Mouse (Mus musculus) forebrain, embryonic 14.5 days (tissue): Measurements from ENCODE around the gene Fry. TPM values are rescaled to one million over a fixed set of nuclear protein-coding genes. Genes with fewer than 3 reads are reported as not detected.
"Not testable (repeated sequence)": the region's sequence is repeated elsewhere in the genome, so short reads cannot be mapped to it uniquely, and the experiment has no call there.

Source experiments
- ATAC-seq: fragments of 200-750 bp; cut with Nextera tagmentation; 2 replicates; pipeline ENCODE4 v1.8.0; 2017; ENCODE audit warnings: mild to moderate bottlenecking, moderate library complexity
- DNase-seq: peaks from one replicate; pipeline ENCODE4 v3.0.0-alpha.2; 2015; ENCODE audit warnings: low spot score
- H3K27ac ChIP-seq: fragments of 300-500 bp; sonication (generic); 2 replicates; pipeline ENCODE4 v1.5.1; 2014; ENCODE audit warnings: low read depth, mild to moderate bottlenecking, control low read depth, low read length, moderate library complexity
- H3K27me3 ChIP-seq: fragments of 300-500 bp; sonication (generic); replicated peaks from 2 replicates; pipeline ENCODE4 v1.6.1; 2014; ENCODE audit warnings: low read length, control low read depth, mixed read lengths; ENCODE audit not compliant: control insufficient read depth, insufficient read depth
- H3K36me3 ChIP-seq: fragments of 300-500 bp; sonication (generic); 2 replicates; pipeline ENCODE4 v1.6.1; 2014; ENCODE audit warnings: low read length, control low read depth; ENCODE audit not compliant: control insufficient read depth, insufficient read depth
- H3K4me1 ChIP-seq: fragments of 300-500 bp; sonication (generic); 2 replicates; pipeline ENCODE4 v1.6.1; 2014; ENCODE audit warnings: antibody characterized with exemption, low read length, control low read depth; ENCODE audit not compliant: control insufficient read depth, insufficient read depth
- H3K4me2 ChIP-seq: fragments of 300-500 bp; sonication (generic); 2 replicates; pipeline ENCODE4 v1.6.1; 2014; ENCODE audit warnings: mild to moderate bottlenecking, control low read depth, low read length
- H3K4me3 ChIP-seq: fragments of 300-500 bp; sonication (generic); 2 replicates; pipeline ENCODE4 v1.5.1; 2014; ENCODE audit warnings: low read depth, low read length, control low read depth
- H3K9ac ChIP-seq: fragments of 300-500 bp; sonication (generic); 2 replicates; pipeline ENCODE4 v1.6.1; 2014; ENCODE audit warnings: mild to moderate bottlenecking, low read length, control low read depth, moderate library complexity
- H3K9me3 ChIP-seq: fragments of 300-500 bp; sonication (generic); replicated peaks from 2 replicates; pipeline ENCODE4 v1.6.1; 2016; ENCODE audit warnings: low read length, control low read depth, mixed read lengths; ENCODE audit not compliant: control insufficient read depth
- WGBS: fragments of 180-500 bp; shearing (Covaris S2); extraction: QIAGEN DNeasy Blood & Tissue Kit; methylation state at CpG from one replicate; pipeline ENCODE4 v1.1.7; 2014; 5-methylcytosine and 5-hydroxymethylcytosine counted together
- polyA plus RNA-seq: library from polyadenylated mRNA; unstranded; fragments of >200 nt; fragmentation: Nextera tagmentation; extraction: Ambion mirVana; gene quantifications from 2 replicates; pipeline ENCODE4 v1.2.1, GENCODE M21; 2014

The Fry gene
- polyA plus RNA-seq, 1 experiment from 2014 or later, result 27.4 TPM

DNA sequence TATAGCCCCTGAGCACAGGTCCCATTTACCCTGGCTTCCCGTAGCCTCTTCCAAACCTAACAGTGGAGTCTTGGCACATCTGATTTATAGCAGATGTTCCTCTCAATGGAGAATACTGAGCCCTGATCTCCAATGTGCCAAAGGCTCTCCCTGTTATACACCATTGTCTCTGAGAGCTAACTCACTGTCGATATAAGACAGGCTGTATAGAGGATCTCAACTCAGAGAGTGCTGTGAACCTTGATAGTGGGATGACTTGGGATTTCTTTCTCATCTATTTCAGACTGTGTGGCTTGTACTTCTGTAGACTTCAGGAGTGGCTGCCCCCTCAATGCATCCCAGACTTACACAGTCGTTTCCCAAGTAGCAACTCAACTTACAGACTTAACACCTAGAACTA, 371.8 kb downstream of the Fry start:
- no peaks in the 10 kb centered on the region for H3K4me1 ChIP-seq
- ATAC-seq (no peak), DNase-seq (no peak)
- no peak overlapping the region for H3K9ac ChIP-seq
- H3K9me3 ChIP-seq, result no peaks in the 10 kb centered on the region
- 0 out of 2 replicates have a peak, but pooled peaks cover 2% of the 10 kb centered on the region for H3K36me3 ChIP-seq
- no peak overlapping the region for H3K4me2 ChIP-seq
- WGBS, result 90% methylated on average over 3 of the region's 3 CpGs
- H3K27ac ChIP-seq, result no peak overlapping the region
- no peak overlapping the region for H3K4me3 ChIP-seq
- H3K27me3 ChIP-seq, result no peaks in the 10 kb centered on the region

- no peaks in the 10 kb centered on the region for H3K4me1 ChIP-seq
- peaks cover 6% of the 10 kb centered on the region; the same call in 1 of the 2 replicates for H3K36me3 ChIP-seq
- no peak overlapping the region for H3K27ac ChIP-seq
- no peak overlapping the region for H3K9ac ChIP-seq
- no peak overlapping the region for H3K4me3 ChIP-seq
- no peak overlapping the region for H3K4me2 ChIP-seq
- DNase-seq (no peak), ATAC-seq (no peak)
- no peaks in the 10 kb centered on the region for H3K9me3 ChIP-seq
- H3K27me3 ChIP-seq, result no peaks in the 10 kb centered on the region
- 78% methylated on average over 8 of the region's 8 CpGs for WGBS
Observed at GRCm38 (mm10) chr5:150490821-150491220, 372.4 kb downstream of the Fry start.

GRCm38 (mm10) chr5:150491573-150492173, 373.2 kb downstream of the Fry start:
- DNase-seq, H3K4me3 ChIP-seq, H3K9me3 ChIP-seq, H3K4me2 ChIP-seq, H3K27me3 ChIP-seq, ATAC-seq, H3K4me1 ChIP-seq, H3K27ac ChIP-seq, H3K9ac ChIP-seq: not testable (repeated sequence)
- WGBS, result 90% methylated on average over 4 of the region's 4 CpGs
- peaks cover 12% of the 10 kb centered on the region; the same call in 1 of the 2 replicates for H3K36me3 ChIP-seq

- no peaks in the 10 kb centered on the region for H3K9me3 ChIP-seq
- no peak for ATAC-seq
- no peak overlapping the region for H3K9ac ChIP-seq
- H3K4me3 ChIP-seq, result no peak overlapping the region
- no peak overlapping the region for H3K27ac ChIP-seq
- H3K4me1 ChIP-seq, result no peaks in the 10 kb centered on the region
- no peak overlapping the region for H3K4me2 ChIP-seq
- no peaks in the 10 kb centered on the region for H3K27me3 ChIP-seq
- DNase-seq, result peak; percentile 26
- peaks cover 14% of the 10 kb centered on the region; the same call in 1 of the 2 replicates for H3K36me3 ChIP-seq
- WGBS, result 41% methylated on average over 6 of the region's 6 CpGs
Observed at GRCm38 (mm10) chr5:150495792-150496191, 377.3 kb downstream of the Fry start.

GRCm38 (mm10) chr5:150510451-150511225, 392.2 kb downstream of the Fry start:
- H3K9ac ChIP-seq, result no peak overlapping the region
- no peak overlapping the region for H3K4me3 ChIP-seq
- H3K27me3 ChIP-seq, result no peaks in the 10 kb centered on the region
- WGBS, result 85% methylated on average over 6 of the region's 6 CpGs
- H3K27ac ChIP-seq, result no peak overlapping the region
- no peaks in the 10 kb centered on the region for H3K9me3 ChIP-seq
- ATAC-seq, result no peak
- no peak for DNase-seq
- no peaks in the 10 kb centered on the region for H3K4me1 ChIP-seq
- H3K4me2 ChIP-seq, result no peak overlapping the region
- no peaks in the 10 kb centered on the region for H3K36me3 ChIP-seq

- DNase-seq (no peak), ATAC-seq (no peak)
- H3K27ac ChIP-seq, result no peak overlapping the region
- whole genome bisulfite sequencing, result 74% methylated on average over 4 of the region's 4 CpGs
- H3K4me2 ChIP-seq, result no peak overlapping the region
- no peaks in the 10 kb centered on the region for H3K36me3 ChIP-seq
- H3K27me3 ChIP-seq, result no peaks in the 10 kb centered on the region
- H3K4me1 ChIP-seq, result no peaks in the 10 kb centered on the region
- no peak overlapping the region for H3K4me3 ChIP-seq
- H3K9me3 ChIP-seq, result no peaks in the 10 kb centered on the region
- no peak overlapping the region for H3K9ac ChIP-seq
Observed at GRCm38 (mm10) chr5:150513264-150513663, 394.8 kb downstream of the Fry start.

- WGBS, result 97% methylated on average over 1 of the region's 1 CpGs
- no peak overlapping the region for H3K9ac ChIP-seq
- no peak for DNase-seq
- no peaks in the 10 kb centered on the region for H3K36me3 ChIP-seq
- H3K4me2 ChIP-seq, result no peak overlapping the region
- H3K27ac ChIP-seq, result no peak overlapping the region
- H3K27me3 ChIP-seq, result no peaks in the 10 kb centered on the region
- no peak for ATAC-seq
- no peak overlapping the region for H3K4me3 ChIP-seq
- no peaks in the 10 kb centered on the region for H3K9me3 ChIP-seq
- H3K4me1 ChIP-seq, result no peaks in the 10 kb centered on the region
Observed at GRCm38 (mm10) chr5:150514027-150514426, 395.6 kb downstream of the Fry start.

GRCm38 (mm10) chr5:150518064-150518463, 399.6 kb downstream of the Fry start, which contains the start of gene Zar1l:
Gene Zar1l, minus strand, starts transcription at chr5:150518164.
- WGBS, result 45% methylated on average over 4 of the region's 4 CpGs
- H3K27ac ChIP-seq, result no peak within 1 kb of the TSS
- DNase-seq (no peak), ATAC-seq (no peak)
- H3K4me2 ChIP-seq, result no peak within 1 kb of the TSS
- H3K4me1 ChIP-seq, result no peaks in the 10 kb centered on the region; the same call in 1 of the 2 replicates
- H3K27me3 ChIP-seq, result no peaks in the 10 kb centered on the region
- H3K36me3 ChIP-seq, result no peaks in the 10 kb centered on the region
- no peak within 1 kb of the TSS for H3K9ac ChIP-seq
- no peaks in the 10 kb centered on the region for H3K9me3 ChIP-seq
- no peak within 1 kb of the TSS for H3K4me3 ChIP-seq

GRCm38 (mm10) chr5:150519551-150519950, 401.1 kb downstream of the Fry start:
- H3K27me3 ChIP-seq, result no peaks in the 10 kb centered on the region
- 88% methylated on average over 1 of the region's 1 CpGs for WGBS
- no peak overlapping the region for H3K4me3 ChIP-seq
- H3K4me2 ChIP-seq, result no peak overlapping the region
- H3K36me3 ChIP-seq, result no peaks in the 10 kb centered on the region
- no peak overlapping the region for H3K9ac ChIP-seq
- no peak for ATAC-seq
- no peaks in the 10 kb centered on the region for H3K9me3 ChIP-seq
- H3K27ac ChIP-seq, result no peak overlapping the region
- peak; percentile 17 for DNase-seq
- H3K4me1 ChIP-seq, result no peaks in the 10 kb centered on the region; the same call in 1 of the 2 replicates
